Mouse (Mus musculus) G1E (cell line): ENCODE results near the gene Mkrn1.

Experiments used
- CTCF ChIP-seq: IDR thresholded peaks from 2 replicates; pipeline ENCODE4 v1.5.1; 2012; ENCODE audit warnings: low read depth, low read length, inconsistent platforms, mixed read lengths
- GATA1 ChIP-seq: IDR thresholded peaks from 2 replicates; pipeline ENCODE4 v1.6.1; 2012; ENCODE audit warnings: borderline replicate concordance, low read length, inconsistent platforms, mixed read lengths
- GATA2 ChIP-seq: IDR thresholded peaks from 2 replicates; pipeline ENCODE4 v1.6.1; 2012; ENCODE audit warnings: low read depth, low read length, inconsistent platforms, borderline replicate concordance
- POLR2AphosphoS5 ChIP-seq: IDR thresholded peaks from 2 replicates; pipeline ENCODE4 v1.6.1; 2012; ENCODE audit warnings: low read depth, low read length, inconsistent platforms; ENCODE audit not compliant: insufficient replicate concordance
- TAL1 ChIP-seq: conservative IDR thresholded peaks from 2 replicates; pipeline ENCODE4 v1.6.1; 2012; ENCODE audit warnings: low read depth, low read length, inconsistent platforms, mixed read lengths

GRCm38 (mm10) chr6:39469427-39469826 lies 49.2 kb upstream of the Mkrn1 start:
- TF ChIP-seq CTCF (no peak), GATA1 (no peak), TAL1 (no peak), POLR2AphosphoS5 (no peak), GATA2 (no peak)
